Mouse (Mus musculus) mouse trophoblast stem cell (cell line): ENCODE data around the gene Osmr.
"Not testable (repeated sequence)": the region's sequence is repeated elsewhere in the genome, so short reads cannot be mapped to it uniquely, and the experiment has no call there.

Source experiments
- in situ Hi-C, 2 experiments: fragments of 300-500 bp; cut with MseI, MboI; formaldehyde crosslinking; loops; 2 replicates in 1 of 2; 3 replicates in 1 of 2; pipeline ENCODE4 v1.15.1; 2025

Gene Osmr

GRCm38 (mm10) chr15:6862125-6862524, 12.6 kb downstream of the Osmr start:
- in situ Hi-C loops, result no loop called here

- in situ Hi-C loops, result no loop called here
These were observed 13.2 kb downstream of the Osmr start for GRCm38 (mm10) chr15:6861617-6862016.

GRCm38 (mm10) chr15:6859781-6860180, 15.0 kb downstream of the Osmr start:
- in situ Hi-C loops, result no loop called here

GRCm38 (mm10) chr15:6858871-6859270, 15.9 kb downstream of the Osmr start:
- in situ Hi-C loops, result no loop called here

- in situ Hi-C loops, result no loop called here
These were observed 17.4 kb downstream of the Osmr start for GRCm38 (mm10) chr15:6857270-6857905.

- in situ Hi-C loops, result no loop called here
These were observed 24.9 kb downstream of the Osmr start for GRCm38 (mm10) chr15:6849851-6850250.

GRCm38 (mm10) chr15:6840199-6840598, 34.6 kb downstream of the Osmr start:
- in situ Hi-C loops, result no loop called here

- in situ Hi-C loops, result no loop called here
These were observed 59.0 kb downstream of the Osmr start for GRCm38 (mm10) chr15:6815807-6816206.

- in situ Hi-C loops, result not testable (repeated sequence)
These were observed 73.6 kb downstream of the Osmr start for GRCm38 (mm10) chr15:6801212-6801611.

GRCm38 (mm10) chr15:6792846-6793245, 81.9 kb downstream of the Osmr start:
- in situ Hi-C loops, result no loop called here

GRCm38 (mm10) chr15:6791648-6792047, 83.1 kb downstream of the Osmr start:
- in situ Hi-C loops, result no loop called here

GRCm38 (mm10) chr15:6790011-6790410, 84.8 kb downstream of the Osmr start:
- in situ Hi-C loops, result no loop called here

GRCm38 (mm10) chr15:6787236-6787635, 87.5 kb downstream of the Osmr start:
- in situ Hi-C loops, result no loop called here

- in situ Hi-C loops, result no loop called here
These were observed 88.6 kb downstream of the Osmr start for GRCm38 (mm10) chr15:6786212-6786611.

GRCm38 (mm10) chr15:6772265-6772664, 102.5 kb downstream of the Osmr start:
- in situ Hi-C loops, result no loop called here
